Mouse (Mus musculus) myocyte (in vitro differentiated cells): ENCODE data around the gene Qrich2.

Experiments used
- E2F4 ChIP-seq: IDR thresholded peaks from one replicate; pipeline ENCODE4 v1.6.1; 2011; ENCODE audit warnings: mild to moderate bottlenecking, control low read depth, moderate library complexity; ENCODE audit not compliant: insufficient read depth
- MAX ChIP-seq: IDR thresholded peaks from one replicate; pipeline ENCODE4 v1.6.1; 2011; ENCODE audit warnings: low read depth, mild to moderate bottlenecking, control low read depth
- MYOD1 ChIP-seq, 3 experiments: IDR thresholded peaks; one replicate each; pipeline ENCODE4 v1.6.1; 2011; ENCODE audit warnings: control low read depth in 2 of 3, low read depth in 2 of 3, mild to moderate bottlenecking in 2 of 3, moderate library complexity in 1 of 3; ENCODE audit not compliant: insufficient read length in 2 of 3, control insufficient read depth in 1 of 3
- POLR2A ChIP-seq: IDR thresholded peaks from one replicate; pipeline ENCODE4 v1.6.1; 2011; ENCODE audit warnings: low read depth, mild to moderate bottlenecking, control low read depth, moderate library complexity; ENCODE audit not compliant: insufficient read length
- REST ChIP-seq: IDR thresholded peaks from one replicate; pipeline ENCODE4 v1.6.1; 2011; ENCODE audit warnings: mild to moderate bottlenecking, control low read depth, moderate library complexity; ENCODE audit not compliant: insufficient read depth, insufficient read length

GRCm38 (mm10) chr11:116504516-116504915 is 38.5 kb upstream of the Qrich2 start:
- no peak for TF ChIP-seq POLR2A
- no peak for TF ChIP-seq MYOD1 (IDR thresholded peaks at IDR 0.05; ENCODE audit: control insufficient read depth in 1 of 3, insufficient read length in 2 of 3, low read depth in 2 of 3)
- no peak for TF ChIP-seq MAX
- TF ChIP-seq REST = no peak
- no peak for TF ChIP-seq E2F4
